Mouse (Mus musculus): ENCODE results near the gene Ehbp1.

- TF ChIP-seq CTCF (IDR thresholded peaks at IDR 0.05; ENCODE audit: low read depth, low read length) = no peak
- TF ChIP-seq POLR2A (IDR thresholded peaks at IDR 0.05; ENCODE audit: insufficient read depth, low read length) = no peak
These were observed 280.4 kb downstream of the Ehbp1 start for GRCm38 (mm10) chr11:22061660-22062059.
